Mouse (Mus musculus) cerebellum, postnatal 10 days (tissue): ENCODE measurements around the gene Scml2.
"Not testable (repeated sequence)": the region's sequence is repeated elsewhere in the genome, so short reads cannot be mapped to it uniquely, and the experiment has no call there.

Source experiments
- DNase-seq, 2 experiments: peaks; one replicate each; pipeline ENCODE4 v3.0.0; 2021; ENCODE audit warnings: mixed read lengths in 2 of 2

The Scml2 gene

GRCm38 (mm10) chrX:161116893-161117292, at the start of gene Scml2:
Scml2 (plus strand) TSS chrX:161117193.
- not testable (repeated sequence) for DNase-seq

- peak; percentile 61 to 72 for DNase-seq
Observed at GRCm38 (mm10) chrX:161075576-161075975, 41.4 kb upstream of the Scml2 start.

GRCm38 (mm10) chrX:161162314-161163068, 45.5 kb downstream of the Scml2 start:
- DNase-seq, result peak; percentile 60 to 73

DNA sequence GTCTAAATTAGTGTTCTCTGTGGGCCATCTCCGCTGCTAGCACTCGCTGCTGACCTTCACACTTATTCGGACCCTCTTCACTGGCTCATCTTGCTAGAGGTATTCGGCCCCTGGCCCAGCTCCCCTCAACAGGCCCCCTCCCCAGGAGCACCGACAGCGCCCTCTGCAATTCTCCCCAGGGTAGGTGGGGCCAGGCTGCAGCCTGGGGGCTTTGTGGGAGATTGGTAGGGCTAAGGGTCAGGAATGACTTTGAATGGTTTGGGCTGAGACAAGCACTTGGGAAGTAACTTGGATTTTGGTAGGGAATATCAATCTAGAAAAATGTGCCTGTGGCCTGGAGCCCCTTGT, 46.0 kb downstream of the Scml2 start:
- DNase-seq, result peak in 1 of 2 experiments; percentile 1

DNA sequence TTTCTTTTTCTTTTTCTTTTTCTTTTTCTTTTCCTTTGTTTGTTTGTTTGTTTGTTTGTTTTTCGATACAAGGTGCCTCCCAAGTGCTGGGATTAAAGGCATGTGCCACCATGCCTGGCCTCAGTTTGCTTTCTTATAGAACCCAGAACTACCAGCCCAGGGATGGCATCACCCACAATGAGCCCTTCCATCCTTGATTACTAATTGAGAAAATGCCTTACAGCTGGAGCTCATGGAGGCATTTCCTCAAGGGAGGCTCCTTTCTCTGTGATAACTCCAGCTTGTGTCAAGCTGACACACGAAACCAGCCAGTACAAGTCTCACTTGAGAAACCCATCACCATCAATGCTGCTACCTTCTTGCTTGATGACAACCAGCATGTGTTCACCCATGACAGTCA, 170.2 kb downstream of the Scml2 start, which contains the start of gene Gm15262:
TSS of gene Gm15262 (plus strand) at position 301 of the 400 bp plus-strand sequence.
- DNase-seq, result not testable (repeated sequence)
